Mouse (Mus musculus): ENCODE measurements around the gene Rcor2. TPM values are rescaled to one million over a fixed set of nuclear protein-coding genes. Genes with fewer than 3 reads are reported as not detected.

Rcor2 gene
- polyA plus RNA-seq, 1 experiment, result 19.6 TPM

DNA sequence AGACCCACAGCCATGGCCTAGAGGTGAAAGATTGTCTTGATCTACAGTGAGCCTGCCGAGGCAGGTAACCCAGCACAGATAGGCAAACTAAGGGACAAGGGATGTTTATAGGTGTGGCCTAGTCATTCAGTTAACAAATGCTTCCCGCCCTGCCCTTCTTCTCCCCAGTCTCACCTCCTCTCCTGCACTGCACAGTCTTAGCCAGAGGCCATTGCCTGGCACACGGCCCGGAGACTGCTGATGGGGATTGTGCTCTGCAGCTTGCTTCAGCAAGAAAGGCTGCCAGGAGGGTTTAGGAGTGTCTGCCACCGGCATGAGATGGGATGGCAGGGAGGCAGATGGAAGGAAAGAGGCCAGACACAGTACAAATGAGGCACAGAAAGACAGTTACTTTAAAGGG, 9.2 kb upstream of the Rcor2 start:
- Histone ChIP-seq H3K4me1 (ENCODE audit: control insufficient read depth, insufficient read depth, low read length) (no peaks in the 10 kb centered on the region), H3K4me3 (replicated peaks; ENCODE audit: control insufficient read depth, low read depth, low read length) (no peak overlapping the region), H3K27ac (ENCODE audit: control insufficient read depth, insufficient read depth, low read depth, low read length, poor library complexity) (no peak overlapping the region)
- 77% methylated on average over 5 of the region's 5 CpGs for WGBS
- TF ChIP-seq POLR2A (IDR thresholded peaks at IDR 0.05; ENCODE audit: borderline replicate concordance, control insufficient read depth, low read depth, low read length), result no peak
- TF ChIP-seq CTCF (IDR thresholded peaks at IDR 0.05; ENCODE audit: control insufficient read depth, insufficient read depth, low read length), result no peak

GRCm38 (mm10) chr19:7261476-7261875, 5.6 kb upstream of the Rcor2 start:
- H3K27ac ChIP-seq (ENCODE audit: control insufficient read depth, insufficient read depth, low read depth, low read length, poor library complexity), result no peak overlapping the region
- H3K4me1 ChIP-seq (ENCODE audit: control insufficient read depth, insufficient read depth, low read length), result no peaks in the 10 kb centered on the region
- TF ChIP-seq POLR2A (IDR thresholded peaks at IDR 0.05; ENCODE audit: borderline replicate concordance, control insufficient read depth, low read depth, low read length), result no peak
- TF ChIP-seq CTCF (IDR thresholded peaks at IDR 0.05; ENCODE audit: control insufficient read depth, insufficient read depth, low read length), result no peak
- no peak overlapping the region for H3K4me3 ChIP-seq (replicated peaks; ENCODE audit: control insufficient read depth, low read depth, low read length)
- WGBS, result 97% methylated on average over 1 of the region's 1 CpGs

DNA sequence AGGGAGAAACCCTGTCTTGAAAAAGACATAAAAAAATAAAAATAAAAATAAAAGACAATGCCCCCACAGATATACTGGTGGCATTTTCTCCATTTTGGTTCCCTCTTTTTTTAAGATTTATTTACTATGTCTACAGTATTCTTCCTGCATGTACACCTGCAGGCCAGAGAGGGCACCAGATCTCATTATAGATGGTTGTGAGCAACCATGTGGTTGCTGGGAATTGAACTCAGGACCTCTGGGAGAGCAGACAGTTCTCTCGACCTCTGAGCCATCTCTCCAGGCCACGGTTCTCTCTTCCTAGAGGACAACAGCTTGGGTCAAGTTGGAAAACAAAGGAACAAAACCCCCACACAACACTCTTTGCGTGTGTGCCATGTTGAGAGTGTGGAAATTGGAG, 5.2 kb upstream of the Rcor2 start:
- no peaks in the 10 kb centered on the region for H3K4me1 ChIP-seq (ENCODE audit: control insufficient read depth, insufficient read depth, low read length)
- TF ChIP-seq CTCF (IDR thresholded peaks at IDR 0.05; ENCODE audit: control insufficient read depth, insufficient read depth, low read length) (no peak), POLR2A (IDR thresholded peaks at IDR 0.05; ENCODE audit: borderline replicate concordance, control insufficient read depth, low read depth, low read length) (no peak)
- H3K4me3 ChIP-seq (replicated peaks; ENCODE audit: control insufficient read depth, low read depth, low read length), result no peak overlapping the region
- 82% methylated on average over 3 of the region's 3 CpGs for WGBS
- H3K27ac ChIP-seq (ENCODE audit: control insufficient read depth, insufficient read depth, low read depth, low read length, poor library complexity), result no peak overlapping the region

DNA sequence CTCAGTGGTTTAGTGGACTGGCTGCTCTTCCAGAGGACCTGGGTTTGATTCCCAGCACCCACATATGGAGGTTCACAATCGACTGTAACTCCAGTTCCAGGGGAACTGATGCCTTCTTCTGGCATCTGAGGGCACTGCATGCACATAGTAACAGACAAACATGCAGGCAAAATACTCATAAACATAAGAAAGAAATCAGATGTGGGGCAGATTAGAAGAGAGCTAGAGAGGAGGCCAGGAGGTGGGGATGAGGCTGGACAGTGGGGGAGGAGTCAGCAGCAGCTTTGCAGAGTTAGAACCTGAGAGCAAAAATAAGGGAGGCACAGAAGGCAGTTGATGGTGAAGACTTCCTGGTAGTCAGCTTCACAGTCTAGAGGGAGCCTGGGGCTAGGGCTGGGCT, 4.5 kb upstream of the Rcor2 start:
- TF ChIP-seq POLR2A (IDR thresholded peaks at IDR 0.05; ENCODE audit: borderline replicate concordance, control insufficient read depth, low read depth, low read length), result no peak
- no peak for TF ChIP-seq CTCF (IDR thresholded peaks at IDR 0.05; ENCODE audit: control insufficient read depth, insufficient read depth, low read length)
- WGBS, result 75% methylated on average over 1 of the region's 1 CpGs
- H3K4me1 ChIP-seq (ENCODE audit: control insufficient read depth, insufficient read depth, low read length), result no peaks in the 10 kb centered on the region
- H3K4me3 ChIP-seq (replicated peaks; ENCODE audit: control insufficient read depth, low read depth, low read length), result no peak overlapping the region
- H3K27ac ChIP-seq (ENCODE audit: control insufficient read depth, insufficient read depth, low read depth, low read length, poor library complexity), result no peak overlapping the region

DNA sequence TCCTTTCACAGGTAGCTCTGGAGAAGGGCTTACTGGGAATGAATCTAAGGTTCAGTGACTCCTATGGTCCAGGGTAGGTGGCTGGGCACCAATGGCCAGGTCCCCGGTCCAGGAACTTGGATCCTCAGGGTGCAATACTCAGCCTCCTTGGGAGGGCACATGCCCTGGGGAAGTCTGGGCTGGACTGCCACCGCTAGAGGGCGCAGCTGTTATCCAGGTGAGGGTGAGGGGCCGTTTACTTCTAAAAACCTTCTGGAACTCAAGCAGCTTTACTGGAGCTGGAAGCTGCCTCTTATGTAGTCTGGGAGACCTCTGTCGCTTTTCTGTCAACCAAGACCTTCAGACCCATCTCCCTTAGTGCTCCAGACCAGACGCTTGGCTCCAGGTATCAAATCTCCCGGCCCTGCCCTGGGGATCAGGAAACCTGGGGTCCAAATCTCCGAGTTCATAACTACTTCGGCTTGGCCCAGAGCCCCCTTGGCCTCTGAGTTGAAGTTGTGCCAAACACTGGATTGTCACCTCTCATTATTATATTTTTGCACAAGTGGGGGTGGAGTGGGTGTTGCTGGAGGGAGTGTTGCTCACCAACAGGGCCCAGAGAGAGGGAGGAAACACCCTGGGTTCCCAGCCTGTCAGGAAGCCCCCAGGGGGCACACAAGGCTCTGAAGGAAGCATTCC, 2.9 kb upstream of the Rcor2 start:
- H3K4me3 ChIP-seq (replicated peaks; ENCODE audit: control insufficient read depth, low read depth, low read length), result no peak overlapping the region
- no peak overlapping the region for H3K27ac ChIP-seq (ENCODE audit: control insufficient read depth, insufficient read depth, low read depth, low read length, poor library complexity)
- TF ChIP-seq POLR2A (IDR thresholded peaks at IDR 0.05; ENCODE audit: borderline replicate concordance, control insufficient read depth, low read depth, low read length) (no peak), CTCF (IDR thresholded peaks at IDR 0.05; ENCODE audit: control insufficient read depth, insufficient read depth, low read length) (peak; percentile 95)
- no peaks in the 10 kb centered on the region for H3K4me1 ChIP-seq (ENCODE audit: control insufficient read depth, insufficient read depth, low read length)
- WGBS, result 24% methylated on average over 9 of the region's 9 CpGs

DNA sequence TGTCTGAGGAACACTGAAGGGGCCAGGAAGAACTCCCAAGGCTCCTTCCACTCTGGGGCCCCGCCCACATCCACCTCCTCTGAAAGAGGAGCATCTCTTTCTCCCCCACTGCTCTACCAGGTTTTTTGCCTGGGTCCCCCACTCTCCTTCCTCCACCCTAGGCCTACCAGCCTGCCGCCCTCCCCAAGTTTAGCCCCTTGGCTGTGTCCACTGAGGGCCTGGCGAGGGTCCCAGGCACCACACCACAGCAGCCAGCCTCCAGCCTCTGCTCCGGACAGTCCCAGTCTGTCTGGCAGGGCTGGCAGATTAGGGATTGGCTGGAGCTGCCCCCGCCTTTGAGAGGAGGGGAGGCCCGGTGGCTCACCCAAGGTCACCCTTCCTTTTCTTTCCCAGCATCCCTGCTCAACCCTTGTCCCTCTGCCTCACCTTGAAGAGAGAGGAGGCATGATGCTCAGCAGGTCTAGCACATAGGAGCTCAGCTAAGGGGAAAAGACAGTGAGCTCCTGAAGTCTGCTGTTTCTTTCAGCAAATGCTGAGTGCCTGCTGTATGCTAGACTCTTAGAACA, 2.3 kb upstream of the Rcor2 start:
- H3K27ac ChIP-seq (ENCODE audit: control insufficient read depth, insufficient read depth, low read depth, low read length, poor library complexity), result no peak overlapping the region
- H3K4me1 ChIP-seq (ENCODE audit: control insufficient read depth, insufficient read depth, low read length), result no peaks in the 10 kb centered on the region
- WGBS, result 68% methylated on average over 6 of the region's 6 CpGs
- TF ChIP-seq CTCF (IDR thresholded peaks at IDR 0.05; ENCODE audit: control insufficient read depth, insufficient read depth, low read length) (no peak), POLR2A (IDR thresholded peaks at IDR 0.05; ENCODE audit: borderline replicate concordance, control insufficient read depth, low read depth, low read length) (no peak)
- H3K4me3 ChIP-seq (replicated peaks; ENCODE audit: control insufficient read depth, low read depth, low read length), result no peak overlapping the region

DNA sequence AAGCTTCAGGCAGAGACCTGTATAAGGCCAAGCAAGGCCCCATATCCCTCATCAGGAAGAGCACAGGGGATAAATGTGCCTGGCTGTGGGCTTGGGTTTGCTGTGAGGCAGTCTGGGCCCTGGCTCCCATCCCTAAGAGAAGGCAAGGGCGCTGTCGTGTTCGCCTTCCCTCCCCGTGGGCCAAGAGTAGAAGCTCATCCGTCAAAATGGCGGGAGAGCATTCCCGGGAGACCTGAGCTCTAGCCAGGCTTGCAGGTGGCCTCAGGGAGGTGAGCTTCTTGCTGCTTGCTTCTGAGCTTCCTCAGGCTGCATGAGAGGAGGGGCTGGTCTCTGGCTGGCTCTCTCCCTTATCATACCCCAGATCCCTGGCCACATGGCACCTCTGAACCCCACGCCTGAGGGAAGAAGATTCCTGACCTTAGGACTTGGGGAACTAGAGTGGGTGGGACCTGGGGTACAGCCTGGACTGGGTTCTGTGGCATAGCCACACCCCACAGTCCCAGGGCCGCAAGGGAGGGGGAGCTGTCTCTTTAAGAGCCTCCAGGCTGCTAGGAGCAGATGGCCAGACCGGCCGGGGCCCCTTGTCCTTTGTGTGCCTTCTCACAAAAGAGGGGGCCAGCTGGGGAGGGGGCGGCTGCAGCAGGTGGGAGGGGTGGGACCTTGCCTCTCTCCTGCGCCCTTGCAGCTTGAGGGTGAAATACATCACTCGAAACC, 1.5 kb upstream of the Rcor2 start:
- no peak for TF ChIP-seq CTCF (IDR thresholded peaks at IDR 0.05; ENCODE audit: control insufficient read depth, insufficient read depth, low read length)
- TF ChIP-seq POLR2A (IDR thresholded peaks at IDR 0.05; ENCODE audit: borderline replicate concordance, control insufficient read depth, low read depth, low read length), result no peak
- Histone ChIP-seq H3K4me1 (ENCODE audit: control insufficient read depth, insufficient read depth, low read length) (no peaks in the 10 kb centered on the region), H3K4me3 (replicated peaks; ENCODE audit: control insufficient read depth, low read depth, low read length) (no peak overlapping the region), H3K27ac (ENCODE audit: control insufficient read depth, insufficient read depth, low read depth, low read length, poor library complexity) (no peak overlapping the region)
- WGBS, result 55% methylated on average over 14 of the region's 14 CpGs

DNA sequence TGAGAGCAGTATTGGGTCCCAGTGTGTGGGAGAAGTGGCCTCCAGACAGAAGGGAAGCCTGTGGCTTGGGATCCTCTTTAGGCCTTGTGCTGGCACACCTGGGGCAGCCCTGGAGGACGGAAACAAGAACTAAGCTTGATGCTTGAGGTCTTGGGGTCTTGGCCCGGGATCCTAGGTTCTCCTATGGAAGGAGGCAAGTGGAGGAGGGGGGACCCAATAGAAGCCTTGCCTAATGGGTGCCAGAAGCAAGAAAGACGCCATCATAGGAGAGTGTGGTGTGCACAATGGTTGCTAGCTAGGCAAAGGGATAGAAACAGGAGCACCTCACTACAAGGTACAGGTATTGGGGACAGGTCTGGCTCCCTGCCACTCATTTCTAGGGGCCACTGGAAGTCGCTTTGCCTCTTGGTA, 699 bp upstream of the Rcor2 start:
- TF ChIP-seq POLR2A (IDR thresholded peaks at IDR 0.05; ENCODE audit: borderline replicate concordance, control insufficient read depth, low read depth, low read length) (no peak), CTCF (IDR thresholded peaks at IDR 0.05; ENCODE audit: control insufficient read depth, insufficient read depth, low read length) (no peak)
- WGBS, result 44% methylated on average over 4 of the region's 4 CpGs
- Histone ChIP-seq H3K27ac (ENCODE audit: control insufficient read depth, insufficient read depth, low read depth, low read length, poor library complexity) (no peak overlapping the region), H3K4me3 (replicated peaks; ENCODE audit: control insufficient read depth, low read depth, low read length) (no peak overlapping the region), H3K4me1 (ENCODE audit: control insufficient read depth, insufficient read depth, low read length) (no peaks in the 10 kb centered on the region)

Measured in bone marrow, adult 2 months (tissue).